Mouse (Mus musculus) ES-CJ7 (cell line): Measurements from ENCODE around the gene Chd1l.

Source experiments
- DNase-seq: peaks from one replicate; pipeline ENCODE4 v3.0.0; 2011; ENCODE audit warnings: low read depth, low spot score

Gene Chd1l

GRCm38 (mm10) chr3:97525458-97525857, 84.5 kb downstream of the Chd1l start:
- DNase-seq = no peak

DNA sequence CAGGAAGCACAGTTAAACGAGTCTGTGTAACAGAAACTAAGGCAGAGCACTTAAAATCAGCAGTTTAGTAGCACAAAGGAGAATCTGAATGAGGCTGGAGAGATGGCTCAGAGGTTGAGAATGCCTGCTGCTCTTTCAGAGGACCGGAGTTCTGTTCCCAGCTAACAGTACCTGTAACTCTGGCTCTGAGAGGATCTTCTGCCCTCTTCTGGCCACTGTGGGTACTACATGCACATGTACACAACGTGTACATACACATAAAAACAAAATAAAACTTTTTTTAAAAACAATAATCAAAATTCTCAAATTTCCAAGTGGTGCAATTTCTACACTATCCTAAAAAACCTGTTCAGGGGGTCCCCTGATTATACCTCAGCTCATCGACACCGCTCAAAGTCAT, 85.2 kb downstream of the Chd1l start:
- peak; percentile 74 for DNase-seq

DNA sequence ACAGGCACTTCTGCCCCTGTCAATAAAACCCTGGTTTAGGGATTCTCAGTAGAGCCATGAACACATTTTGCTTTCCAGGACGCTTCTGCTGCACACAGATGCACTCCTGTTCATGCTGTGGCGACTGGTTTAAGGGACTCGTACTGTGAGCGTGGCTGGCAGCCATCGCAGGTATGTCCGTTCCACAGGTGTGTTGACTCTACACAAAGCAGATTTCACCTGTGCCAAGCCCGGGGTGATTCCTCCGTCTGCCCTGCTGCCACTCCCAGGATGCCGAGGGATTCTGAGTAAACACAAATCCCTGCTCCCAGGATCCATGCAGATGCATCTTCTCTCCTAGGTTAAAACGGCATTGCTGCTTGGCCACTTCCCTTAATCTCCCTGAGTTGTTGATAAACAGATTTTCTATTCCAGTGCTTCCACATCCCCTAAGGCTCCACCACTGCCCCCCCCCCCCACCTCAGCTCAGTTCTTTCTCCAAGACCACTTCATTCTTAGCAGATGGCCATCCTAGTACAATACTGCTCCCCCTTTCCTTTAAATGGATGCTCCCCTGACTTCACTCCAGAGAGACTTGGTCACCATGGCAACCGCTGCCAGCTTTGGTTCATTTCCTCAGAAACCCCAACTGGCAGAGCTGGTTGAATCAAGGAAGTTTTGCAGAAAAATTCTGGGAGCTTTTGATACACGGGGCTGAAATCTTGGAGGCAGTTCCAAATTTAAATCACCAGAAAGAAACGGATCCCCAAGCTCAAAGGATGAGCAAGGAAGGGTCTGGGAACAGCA, 87.9 kb downstream of the Chd1l start:
- DNase-seq = no peak

- DNase-seq = no peak
These were observed 90.1 kb downstream of the Chd1l start for GRCm38 (mm10) chr3:97519883-97520282.

- no peak for DNase-seq
These were observed 97.7 kb downstream of the Chd1l start for GRCm38 (mm10) chr3:97512296-97512695.
